Mouse (Mus musculus): ENCODE data around the gene Plgrkt. TPM values are rescaled to one million over a fixed set of nuclear protein-coding genes. Genes with fewer than 3 reads are reported as not detected.
A peak's percentile ranks its signal among the peaks of the same experiment; 100 is the strongest.
"Not testable (repeated sequence)": the region's sequence is repeated elsewhere in the genome, so short reads cannot be mapped to it uniquely, and the experiment has no call there.

The Plgrkt gene
- total RNA-seq (2014; rRNA removed) (45.5 and 57.6 TPM in 2 replicates), polyA plus RNA-seq (2015; fragmentation: Nextera tagmentation; extraction: Ambion mirVana) (85.6 and 105 TPM in 2 replicates)

DNA sequence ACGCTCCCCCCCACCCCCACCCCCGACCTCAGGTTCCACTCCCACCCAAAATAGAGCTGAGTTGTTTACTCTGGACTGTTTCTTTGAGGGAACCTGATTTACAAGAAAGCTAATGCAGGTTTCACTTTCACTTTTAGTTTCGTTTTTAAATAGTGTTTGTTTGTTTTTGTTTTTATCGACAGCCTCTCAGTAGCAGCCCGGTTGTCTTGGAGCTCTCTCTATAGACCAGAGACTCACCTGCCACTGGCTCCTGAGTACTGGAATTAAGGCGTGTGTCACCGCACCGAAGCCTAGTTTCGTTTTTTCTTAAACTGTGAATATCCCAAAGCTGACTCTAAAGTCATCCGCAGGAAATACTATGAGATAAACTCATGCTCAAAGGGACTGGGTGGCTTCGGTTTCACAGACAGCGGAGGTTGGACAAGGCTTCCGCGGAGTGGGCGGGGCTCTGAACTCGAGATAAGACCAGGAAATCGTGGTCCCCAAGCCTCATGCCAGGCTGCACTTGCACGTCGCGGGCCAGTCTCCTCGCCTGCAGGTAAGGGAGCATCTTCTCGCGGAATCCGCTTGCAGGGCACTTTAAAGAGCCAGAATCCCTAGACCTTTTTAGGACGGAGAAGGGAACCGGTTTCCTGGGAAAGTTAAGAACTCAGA lies at the start of gene Plgrkt, which contains the start of gene Cd274:
Gene Plgrkt, minus strand, starts transcription at position 422 of the 654 bp plus-strand sequence.
Gene Cd274, plus strand, starts transcription at position 487 of the 654 bp plus-strand sequence.
- 3% methylated on average over 26 of the region's 26 CpGs for WGBS
- DNase-seq = peak; percentile 41
- peak; percentile 49; the same call in 1 of the 2 replicates for ATAC-seq
- no peaks in the 10 kb centered on the region for H3K36me3 ChIP-seq (ENCODE audit: insufficient read depth)
- peak within 1 kb of the TSS; percentile 46 for H3K9ac ChIP-seq
- H3K27me3 ChIP-seq (ENCODE audit: insufficient read depth, low read length) = no peaks in the 10 kb centered on the region
- H3K27ac ChIP-seq (ENCODE audit: low read depth, low read length) = no peak within 1 kb of the TSS
- peak within 1 kb of the TSS; percentile 80 for H3K4me2 ChIP-seq (ENCODE audit: low read depth)
- H3K4me1 ChIP-seq (ENCODE audit: insufficient read depth) = peaks cover 12% of the 10 kb centered on the region; the same call in 1 of the 2 replicates
- peak within 1 kb of the TSS; percentile 46 for H3K4me3 ChIP-seq (ENCODE audit: low read depth, low read length)
- no peak for TF ChIP-seq CTCF (IDR thresholded peaks at IDR 0.05; ENCODE audit: low read depth)
- no peaks in the 10 kb centered on the region for H3K9me3 ChIP-seq (ENCODE audit: low read length)

DNA sequence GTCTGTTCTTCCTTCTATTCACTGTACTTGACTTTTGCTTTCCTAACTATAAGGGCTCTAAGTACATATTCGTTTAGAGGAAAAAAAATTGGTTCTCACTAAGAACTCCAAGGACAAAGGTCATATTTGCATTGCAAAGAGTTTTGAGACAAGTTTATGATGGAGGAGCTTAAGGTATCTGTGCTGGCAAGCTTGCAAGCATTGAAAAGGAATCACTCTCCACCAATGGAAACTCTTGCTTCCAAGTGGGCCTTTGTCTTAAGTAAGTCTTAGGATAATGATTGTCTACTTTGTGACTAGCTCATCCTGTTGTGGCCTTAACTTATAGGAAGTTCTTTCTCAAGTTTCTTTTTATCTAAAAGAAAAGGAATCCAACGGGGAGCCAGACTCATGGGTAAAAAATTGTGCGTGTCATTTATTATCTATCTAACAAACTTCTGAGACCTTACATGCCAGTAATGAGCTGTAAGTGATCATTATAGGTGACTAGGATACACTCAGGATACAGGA lies 49.3 kb upstream of the Plgrkt start:
- Histone ChIP-seq H3K4me2 (ENCODE audit: low read depth) (no peak overlapping the region), H3K27me3 (ENCODE audit: insufficient read depth, low read length) (no peaks in the 10 kb centered on the region), H3K9ac (no peak overlapping the region), H3K27ac (ENCODE audit: low read depth, low read length) (no peak overlapping the region), H3K4me1 (ENCODE audit: insufficient read depth) (no peaks in the 10 kb centered on the region), H3K36me3 (ENCODE audit: insufficient read depth) (no peaks in the 10 kb centered on the region), H3K9me3 (ENCODE audit: low read length) (no peaks in the 10 kb centered on the region), H3K4me3 (ENCODE audit: low read depth, low read length) (no peak overlapping the region)
- DNase-seq (no peak), ATAC-seq (no peak)
- no peak for TF ChIP-seq CTCF (IDR thresholded peaks at IDR 0.05; ENCODE audit: low read depth)
- 81% methylated on average over 3 of the region's 3 CpGs for WGBS

GRCm38 (mm10) chr19:29414917-29415316 lies 47.7 kb upstream of the Plgrkt start:
- H3K27me3 ChIP-seq (ENCODE audit: insufficient read depth, low read length); H3K4me2 ChIP-seq (ENCODE audit: low read depth); H3K4me3 ChIP-seq (ENCODE audit: low read depth, low read length); H3K36me3 ChIP-seq (ENCODE audit: insufficient read depth); DNase-seq; H3K9me3 ChIP-seq (ENCODE audit: low read length); H3K4me1 ChIP-seq (ENCODE audit: insufficient read depth); H3K9ac ChIP-seq; ATAC-seq; H3K27ac ChIP-seq (ENCODE audit: low read depth, low read length): not testable (repeated sequence)

- Histone ChIP-seq H3K27me3 (ENCODE audit: insufficient read depth, low read length) (no peaks in the 10 kb centered on the region), H3K27ac (ENCODE audit: low read depth, low read length) (no peak overlapping the region), H3K36me3 (ENCODE audit: insufficient read depth) (no peaks in the 10 kb centered on the region), H3K4me1 (ENCODE audit: insufficient read depth) (no peaks in the 10 kb centered on the region), H3K9ac (no peak overlapping the region), H3K4me2 (ENCODE audit: low read depth) (no peak overlapping the region), H3K9me3 (ENCODE audit: low read length) (no peaks in the 10 kb centered on the region), H3K4me3 (ENCODE audit: low read depth, low read length) (no peak overlapping the region)
- no peak for ATAC-seq
- no peak for TF ChIP-seq CTCF (IDR thresholded peaks at IDR 0.05; ENCODE audit: low read depth)
- DNase-seq = no peak
- WGBS = 91% methylated on average over 3 of the region's 3 CpGs
These were observed 47.3 kb upstream of the Plgrkt start for GRCm38 (mm10) chr19:29414513-29414912.

- no peaks in the 10 kb centered on the region for H3K4me1 ChIP-seq (ENCODE audit: insufficient read depth)
- 55% methylated on average over 6 of the region's 6 CpGs for WGBS
- H3K27me3 ChIP-seq (ENCODE audit: insufficient read depth, low read length) = no peaks in the 10 kb centered on the region
- ATAC-seq (no peak; the same call in 1 of the 2 replicates), DNase-seq (peak; percentile 68)
- H3K4me2 ChIP-seq (ENCODE audit: low read depth) = no peak overlapping the region
- TF ChIP-seq CTCF (IDR thresholded peaks at IDR 0.05; ENCODE audit: low read depth) = no peak
- no peak overlapping the region for H3K9ac ChIP-seq
- H3K27ac ChIP-seq (ENCODE audit: low read depth, low read length) = no peak overlapping the region
- H3K9me3 ChIP-seq (ENCODE audit: low read length) = no peaks in the 10 kb centered on the region
- no peaks in the 10 kb centered on the region for H3K36me3 ChIP-seq (ENCODE audit: insufficient read depth)
- no peak overlapping the region for H3K4me3 ChIP-seq (ENCODE audit: low read depth, low read length)
These were observed 45.6 kb upstream of the Plgrkt start for GRCm38 (mm10) chr19:29412476-29413420.

GRCm38 (mm10) chr19:29410619-29411018 lies 43.4 kb upstream of the Plgrkt start, which contains the start of gene Pdcd1lg2:
TSS of gene Pdcd1lg2 (plus strand) at chr19:29410919.
- no peak within 1 kb of the TSS for H3K4me2 ChIP-seq (ENCODE audit: low read depth)
- DNase-seq (no peak), ATAC-seq (no peak)
- no peak within 1 kb of the TSS for H3K27ac ChIP-seq (ENCODE audit: low read depth, low read length)
- no peak within 1 kb of the TSS for H3K9ac ChIP-seq
- H3K9me3 ChIP-seq (ENCODE audit: low read length) = no peaks in the 10 kb centered on the region
- no peaks in the 10 kb centered on the region for H3K36me3 ChIP-seq (ENCODE audit: insufficient read depth)
- no peak within 1 kb of the TSS for H3K4me3 ChIP-seq (ENCODE audit: low read depth, low read length)
- 83% methylated on average over 4 of the region's 4 CpGs for WGBS
- TF ChIP-seq CTCF (IDR thresholded peaks at IDR 0.05; ENCODE audit: low read depth) = no peak
- H3K4me1 ChIP-seq (ENCODE audit: insufficient read depth) = no peaks in the 10 kb centered on the region
- no peaks in the 10 kb centered on the region for H3K27me3 ChIP-seq (ENCODE audit: insufficient read depth, low read length)
